Mouse (Mus musculus): ENCODE data around the gene Aldh9a1. TPM values are rescaled to one million over a fixed set of nuclear protein-coding genes. Genes with fewer than 3 reads are reported as not detected.
A peak's percentile ranks its signal among the peaks of the same experiment; 100 is the strongest.
"Not testable (repeated sequence)": the region's sequence is repeated elsewhere in the genome, so short reads cannot be mapped to it uniquely, and the experiment has no call there.

Aldh9a1 gene
- total and polyA plus RNA-seq, 3 experiments, result 18.4 to 31.5 (median 20.4) TPM

- Histone ChIP-seq H3K27ac (no peak overlapping the region), H3K4me1 (ENCODE audit: control insufficient read depth, insufficient read depth, low read length) (peaks cover 2% of the 10 kb centered on the region; the same call in 1 of the 2 replicates), H3K4me3 (no peak overlapping the region), H3K27me3 (ENCODE audit: control insufficient read depth, insufficient read depth, low read length) (no peaks in the 10 kb centered on the region), H3K79me2 (replicated peaks; ENCODE audit: control insufficient read depth, insufficient read depth, low read length) (no peaks in the 10 kb centered on the region), H3K9ac (ENCODE audit: low read depth, low read length) (no peak overlapping the region), H3K36me3 (ENCODE audit: control insufficient read depth, insufficient read depth, low read length) (no peaks in the 10 kb centered on the region)
- TF ChIP-seq EP300 (IDR thresholded peaks at IDR 0.05; ENCODE audit: insufficient read depth, low read depth, low read length), result no peak
- TF ChIP-seq CTCF (IDR thresholded peaks at IDR 0.05), result no peak
- TF ChIP-seq POLR2A (IDR thresholded peaks at IDR 0.05; ENCODE audit: insufficient read depth, low read depth, low read length), result no peak
- intact Hi-C loops (cut with DNase I), result no loop called here
- WGBS, result 91% methylated on average over 10 of the region's 10 CpGs
- DNase-seq, result no peak
These were observed 7.0 kb upstream of the Aldh9a1 start for GRCm38 (mm10) chr1:167342831-167343230.

- WGBS, result 87% methylated on average over 10 of the region's 10 CpGs
- H3K9ac ChIP-seq (ENCODE audit: low read depth, low read length); H3K36me3 ChIP-seq (ENCODE audit: control insufficient read depth, insufficient read depth, low read length); H3K27me3 ChIP-seq (ENCODE audit: control insufficient read depth, insufficient read depth, low read length); DNase-seq; H3K79me2 ChIP-seq (replicated peaks; ENCODE audit: control insufficient read depth, insufficient read depth, low read length); H3K4me3 ChIP-seq; H3K4me1 ChIP-seq (ENCODE audit: control insufficient read depth, insufficient read depth, low read length); H3K27ac ChIP-seq: not testable (repeated sequence)
- intact Hi-C loops (cut with DNase I), result loop anchor here (5.0 kb wide), 1 partner anchor 39 kb away; the partner anchor contains the start of gene Tmco1
These were observed 3.7 kb upstream of the Aldh9a1 start for GRCm38 (mm10) chr1:167345994-167346520.

GRCm38 (mm10) chr1:167349206-167349605, 585 bp upstream of the Aldh9a1 start:
- H3K36me3 ChIP-seq (ENCODE audit: control insufficient read depth, insufficient read depth, low read length); H3K27me3 ChIP-seq (ENCODE audit: control insufficient read depth, insufficient read depth, low read length); DNase-seq; H3K9ac ChIP-seq (ENCODE audit: low read depth, low read length); H3K79me2 ChIP-seq (replicated peaks; ENCODE audit: control insufficient read depth, insufficient read depth, low read length); H3K4me1 ChIP-seq (ENCODE audit: control insufficient read depth, insufficient read depth, low read length): not testable (repeated sequence)
- intact Hi-C loops (cut with DNase I), result loop anchor here (5.0 kb wide), 1 partner anchor 42 kb away; the partner anchor contains the start of gene Tmco1
- Histone ChIP-seq H3K4me3 (peak overlapping the region; percentile 84), H3K27ac (peak overlapping the region; percentile 95)
- WGBS, result 59% methylated on average over 3 of the region's 3 CpGs

GRCm38 (mm10) chr1:167350597-167351415, 1.0 kb downstream of the Aldh9a1 start:
- DNase-seq, result no peak
- no peaks in the 10 kb centered on the region for H3K27me3 ChIP-seq (ENCODE audit: control insufficient read depth, insufficient read depth, low read length)
- TF ChIP-seq EP300 (IDR thresholded peaks at IDR 0.05; ENCODE audit: insufficient read depth, low read depth, low read length) (no peak), CTCF (IDR thresholded peaks at IDR 0.05) (no peak), POLR2A (IDR thresholded peaks at IDR 0.05; ENCODE audit: insufficient read depth, low read depth, low read length) (no peak)
- H3K36me3 ChIP-seq (ENCODE audit: control insufficient read depth, insufficient read depth, low read length), result no peaks in the 10 kb centered on the region
- intact Hi-C loops (cut with DNase I), result loop anchor here (2.0 to 5.0 kb wide), 2 partner anchors 14 to 41 kb away; partner anchors contain the start of gene Mgst3
- H3K79me2 ChIP-seq (replicated peaks; ENCODE audit: control insufficient read depth, insufficient read depth, low read length), result no peaks in the 10 kb centered on the region
- H3K9ac ChIP-seq (ENCODE audit: low read depth, low read length), result peak overlapping the region; percentile 92
- H3K27ac ChIP-seq, result peak overlapping the region; percentile 95
- 35% methylated on average over 13 of the region's 13 CpGs for WGBS
- peak overlapping the region; percentile 84 for H3K4me3 ChIP-seq
- no peaks in the 10 kb centered on the region; the same call in 1 of the 2 replicates for H3K4me1 ChIP-seq (ENCODE audit: control insufficient read depth, insufficient read depth, low read length)

GRCm38 (mm10) chr1:167352403-167352802, 2.6 kb downstream of the Aldh9a1 start:
- Histone ChIP-seq H3K4me3 (no peak overlapping the region), H3K27ac (no peak overlapping the region), H3K9ac (ENCODE audit: low read depth, low read length) (no peak overlapping the region), H3K4me1 (ENCODE audit: control insufficient read depth, insufficient read depth, low read length) (no peaks in the 10 kb centered on the region; the same call in 1 of the 2 replicates), H3K27me3 (ENCODE audit: control insufficient read depth, insufficient read depth, low read length) (no peaks in the 10 kb centered on the region), H3K36me3 (ENCODE audit: control insufficient read depth, insufficient read depth, low read length) (no peaks in the 10 kb centered on the region), H3K79me2 (replicated peaks; ENCODE audit: control insufficient read depth, insufficient read depth, low read length) (no peaks in the 10 kb centered on the region)
- no peak for TF ChIP-seq CTCF (IDR thresholded peaks at IDR 0.05)
- TF ChIP-seq EP300 (IDR thresholded peaks at IDR 0.05; ENCODE audit: insufficient read depth, low read depth, low read length), result no peak
- no peak for TF ChIP-seq POLR2A (IDR thresholded peaks at IDR 0.05; ENCODE audit: insufficient read depth, low read depth, low read length)
- no peak for DNase-seq
- WGBS, result 83% methylated on average over 14 of the region's 14 CpGs
- intact Hi-C loops (cut with DNase I), result loop anchor here (5.0 kb wide), 1 partner anchor 40 kb away; the partner anchor contains the start of gene Mgst3

GRCm38 (mm10) chr1:167357387-167357786, 7.6 kb downstream of the Aldh9a1 start:
- intact Hi-C loops (cut with DNase I), result no loop called here
- no peak for DNase-seq
- no peaks in the 10 kb centered on the region for H3K27me3 ChIP-seq (ENCODE audit: control insufficient read depth, insufficient read depth, low read length)
- no peak overlapping the region for H3K4me3 ChIP-seq
- TF ChIP-seq EP300 (IDR thresholded peaks at IDR 0.05; ENCODE audit: insufficient read depth, low read depth, low read length) (no peak), POLR2A (IDR thresholded peaks at IDR 0.05; ENCODE audit: insufficient read depth, low read depth, low read length) (no peak), CTCF (IDR thresholded peaks at IDR 0.05) (no peak)
- WGBS, result 90% methylated on average over 9 of the region's 9 CpGs
- no peak overlapping the region for H3K9ac ChIP-seq (ENCODE audit: low read depth, low read length)
- H3K79me2 ChIP-seq (replicated peaks; ENCODE audit: control insufficient read depth, insufficient read depth, low read length), result no peaks in the 10 kb centered on the region
- H3K36me3 ChIP-seq (ENCODE audit: control insufficient read depth, insufficient read depth, low read length), result no peaks in the 10 kb centered on the region
- H3K4me1 ChIP-seq (ENCODE audit: control insufficient read depth, insufficient read depth, low read length), result no peaks in the 10 kb centered on the region
- H3K27ac ChIP-seq, result no peak overlapping the region
